In the genomic region with DNA sequence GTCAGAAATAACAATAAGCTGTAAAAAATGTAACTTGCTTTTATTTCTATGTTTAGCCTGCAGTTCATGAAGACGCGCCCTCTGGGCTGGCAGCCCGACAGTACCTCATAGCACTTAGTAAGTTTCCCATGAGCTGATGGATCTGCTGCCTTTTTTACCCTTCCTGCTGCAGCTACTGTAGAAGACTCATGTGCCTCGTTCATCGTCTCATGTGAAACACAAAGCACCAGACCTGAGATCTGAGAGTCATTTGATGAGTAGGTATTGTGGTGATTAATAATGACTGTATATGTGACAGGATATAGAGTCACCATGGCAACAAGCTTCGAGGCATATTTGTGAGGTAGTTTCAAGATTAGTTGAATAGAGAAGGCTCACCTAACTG, we compare ENCODE assay signal across 23 mouse cellular contexts. TPM values are rescaled to one million over a fixed set of nuclear protein-coding genes. Genes with fewer than 3 reads are reported as not detected.
DNase-seq lines count a peak whose midpoint lies in the region; ATAC-seq and TF ChIP-seq lines count a peak whose summit lies in the region.
"Had no signal": no experiment of that assay in that cellular context is flagged by ENCODE, and none has a peak within 500 bp of the region (broad histone marks: within the 10 kb centered on the region; RNA-seq: fewer than 3 reads in every experiment).

No protein-coding gene starts in this region.

- H3K4me1 ChIP-seq in liver, embryonic 11.5 days (replicated peaks; ENCODE audit: control insufficient read depth, insufficient read depth, low read length): no peaks in the 10 kb centered on the region
- no peaks in the 10 kb centered on the region for H3K4me1 ChIP-seq in liver, postnatal 0 days (ENCODE audit: insufficient read depth)
- H3K4me1 ChIP-seq: embryonic facial prominence, embryonic 10.5 days; hindbrain, embryonic 15.5 days; megakaryocyte, embryonic 14.5 days had no signal

- no peak overlapping the region for H3K9ac ChIP-seq in liver, embryonic 11.5 days (ENCODE audit: low read depth, low read length)
- no peak overlapping the region for H3K9ac ChIP-seq in liver, postnatal 0 days (replicated peaks)
- H3K9ac ChIP-seq: hindbrain, embryonic 15.5 days; lung, embryonic 14.5 days had no signal

- H3K4me2 ChIP-seq in liver, embryonic 11.5 days: no peak overlapping the region
- no peak overlapping the region for H3K4me2 ChIP-seq in liver, postnatal 0 days (ENCODE audit: low read depth, low read length)
- H3K4me2 ChIP-seq: heart, embryonic 11.5 days; hindbrain, embryonic 15.5 days; lung, embryonic 14.5 days had no signal

- no peaks in the 10 kb centered on the region for H3K9me3 ChIP-seq in liver, embryonic 11.5 days (ENCODE audit: control insufficient read depth, low read length)
- no peaks in the 10 kb centered on the region for H3K9me3 ChIP-seq in liver, postnatal 0 days (ENCODE audit: low read length)
- H3K9me3 ChIP-seq: embryonic facial prominence, embryonic 10.5 days; hindbrain, embryonic 15.5 days; megakaryocyte, embryonic 14.5 days had no signal

- no peak overlapping the region for H3K27ac ChIP-seq in liver, embryonic 11.5 days (ENCODE audit: low read depth, low read length)
- H3K27ac ChIP-seq in liver, postnatal 0 days (ENCODE audit: low read depth): no peak overlapping the region
- H3K27ac ChIP-seq: embryonic facial prominence, embryonic 10.5 days; hindbrain, embryonic 15.5 days had no signal

- no peak for TF ChIP-seq CTCF in liver, postnatal 0 days (IDR thresholded peaks at IDR 0.05; ENCODE audit: low read depth)

- peak; percentile 20 for DNase-seq in liver, embryonic 11.5 days (ENCODE audit: low spot score)
- no peak for DNase-seq in liver, postnatal 0 days
- peak; percentile 83 for DNase-seq in CD4-positive helper T cell, adult 2 months (ENCODE audit: low read depth, low spot score)
- DNase-seq in naive thymus-derived CD4-positive, alpha-beta T cell, adult 2 months (ENCODE audit: low read depth): peak; percentile 39
- no peak for DNase-seq in ovary, postnatal 36 days (ENCODE audit: low spot score)
- no peak for DNase-seq in heart, adult 18-20 months
- DNase-seq: adrenal gland, postnatal 10 days; cerebellum, adult 11-12 months; gastrocnemius, postnatal 25 days; kidney, adult 18-20 months; kidney, postnatal 36 days; layer of hippocampus, adult 9-11 months; liver; lung, embryonic 14.5 days; right cerebral cortex, postnatal 25 days; thymus, postnatal 4 days had no signal

- 87% methylated on average over 6 of the region's 6 CpGs for WGBS in liver, embryonic 11.5 days
- WGBS in liver, postnatal 0 days (ENCODE audit: insufficient replicate concordance): 85% methylated on average over 6 of the region's 6 CpGs

- ATAC-seq in liver, embryonic 11.5 days (replicated peaks; ENCODE audit: low FRiP score): no peak
- no peak for ATAC-seq in liver, postnatal 0 days
- ATAC-seq in activated CD4-positive, CD25-positive, alpha-beta regulatory T cell, adult 4 months: peak; percentile 96

- no peaks in the 10 kb centered on the region for H3K36me3 ChIP-seq in liver, embryonic 11.5 days (ENCODE audit: control insufficient read depth, insufficient read depth, low read length)
- H3K36me3 ChIP-seq in liver, postnatal 0 days (replicated peaks; ENCODE audit: insufficient read depth, low read length): no peaks in the 10 kb centered on the region
- H3K36me3 ChIP-seq: embryonic facial prominence, embryonic 10.5 days; hindbrain, embryonic 15.5 days had no signal

- TF ChIP-seq EP300 in liver, postnatal 0 days (IDR thresholded peaks at IDR 0.05; ENCODE audit: low read depth): no peak

- H3K4me3 ChIP-seq in liver, embryonic 11.5 days (ENCODE audit: low read depth, low read length): no peak overlapping the region
- H3K4me3 ChIP-seq in liver, postnatal 0 days (ENCODE audit: low read depth, low read length): no peak overlapping the region
- H3K4me3 ChIP-seq: embryonic facial prominence, embryonic 10.5 days; erythroblast, embryonic 14.5 days; hindbrain, embryonic 15.5 days; megakaryocyte, embryonic 14.5 days had no signal

- no peaks in the 10 kb centered on the region for H3K27me3 ChIP-seq in liver, embryonic 11.5 days (replicated peaks; ENCODE audit: control insufficient read depth, insufficient read depth, low read length)
- H3K27me3 ChIP-seq in liver, postnatal 0 days (ENCODE audit: insufficient read depth, low read length): no peaks in the 10 kb centered on the region
- H3K27me3 ChIP-seq: CH12.LX; hindbrain, embryonic 15.5 days had no signal

RNA-seq across cellular contexts. Expression of a gene that starts 55.4 kb away (rescaled TPM):
- polyA plus RNA-seq in liver, embryonic 11.5 days (2014; fragmentation: Nextera tagmentation; extraction: Ambion mirVana): 25.9 and 28.1 TPM in 2 replicates
- 14.1 and 15.2 TPM in 2 replicates for polyA plus RNA-seq in liver, postnatal 0 days (2015; fragmentation: Nextera tagmentation; extraction: Ambion mirVana)
- 10 to 100 TPM; 78.7 to 86.7 TPM for polyA plus RNA-seq in activated CD4-positive, CD25-positive, alpha-beta regulatory T cell, adult 4 months (2017; shearing (Covaris generic))
- 1 to 10 TPM; 8.9 to 9.8 TPM for total RNA-seq in heart, adult 18-20 months (2021)

Comparison
In these comparisons a context has a peak if more than half of its experiments do, and no peak if none do; other contexts are left out.
1. DNase-seq: peak in liver, embryonic 11.5 days (single experiment), CD4-positive helper T cell, adult 2 months (single experiment) and naive thymus-derived CD4-positive, alpha-beta T cell, adult 2 months (single experiment); none in liver, postnatal 0 days (single experiment), ovary, postnatal 36 days (single experiment) and heart, adult 18-20 months (0 of 2).